Mouse (Mus musculus) right cerebral cortex, postnatal 36 days (tissue): Measurements from ENCODE around the gene Gm44579.
A peak's percentile ranks its signal among the peaks of the same experiment; 100 is the strongest.

Source experiments
- DNase-seq, 2 experiments: peaks; one replicate each; pipeline ENCODE4 v3.0.0; 2022; ENCODE audit warnings: low spot score in 2 of 2, mixed read lengths in 1 of 2

Gm44579 gene

GRCm38 (mm10) chr15:98220877-98221276, at the start of gene Gm44579, which contains the start of gene Olfr287:
Gene Gm44579, minus strand, starts transcription at chr15:98220977.
Gene Olfr287, minus strand, starts transcription at chr15:98221056.
- peak in 1 of 2 experiments; percentile 2 for DNase-seq

- DNase-seq = no peak
Observed at GRCm38 (mm10) chr15:98257776-98258175, 37.0 kb upstream of the Gm44579 start.

GRCm38 (mm10) chr15:98257193-98257592, 36.4 kb upstream of the Gm44579 start, which contains the start of gene H1fnt:
Gene H1fnt, minus strand, starts transcription at chr15:98257293.
- DNase-seq = no peak

GRCm38 (mm10) chr15:98256271-98256670, 35.5 kb upstream of the Gm44579 start:
- DNase-seq = no peak

- DNase-seq = no peak
Observed at GRCm38 (mm10) chr15:98235442-98235841, 14.7 kb upstream of the Gm44579 start.

- no peak for DNase-seq
Observed at GRCm38 (mm10) chr15:98234350-98234749, 13.6 kb upstream of the Gm44579 start, which contains the start of gene Olfr286. Gene Olfr286, minus strand, starts transcription at chr15:98234450.

GRCm38 (mm10) chr15:98226096-98226495, 5.3 kb upstream of the Gm44579 start:
- DNase-seq = no peak

GRCm38 (mm10) chr15:98225610-98226009, 4.8 kb upstream of the Gm44579 start:
- no peak for DNase-seq

GRCm38 (mm10) chr15:98222377-98222776, 1.6 kb upstream of the Gm44579 start:
- no peak for DNase-seq

- no peak for DNase-seq
Observed at GRCm38 (mm10) chr15:98214130-98214529, 6.6 kb downstream of the Gm44579 start.

- no peak for DNase-seq
Observed at GRCm38 (mm10) chr15:98213336-98213870, 7.4 kb downstream of the Gm44579 start.

GRCm38 (mm10) chr15:98209676-98210075, 11.1 kb downstream of the Gm44579 start:
- no peak for DNase-seq

- DNase-seq = no peak
Observed at GRCm38 (mm10) chr15:98195442-98195841, 25.3 kb downstream of the Gm44579 start, which contains the start of gene Olfr288. Gene Olfr288, minus strand, starts transcription at chr15:98195542.

- DNase-seq = no peak
Observed at GRCm38 (mm10) chr15:98184456-98184855, 36.3 kb downstream of the Gm44579 start.

GRCm38 (mm10) chr15:98181856-98182570, 38.8 kb downstream of the Gm44579 start:
- no peak for DNase-seq

GRCm38 (mm10) chr15:98181132-98181711, 39.6 kb downstream of the Gm44579 start:
- DNase-seq = peak; percentile 91 to 97

GRCm38 (mm10) chr15:98180567-98181131, 40.1 kb downstream of the Gm44579 start:
- DNase-seq = no peak

- no peak for DNase-seq
Observed at GRCm38 (mm10) chr15:98177320-98177719, 43.5 kb downstream of the Gm44579 start.

GRCm38 (mm10) chr15:98173821-98174220, 47.0 kb downstream of the Gm44579 start:
- peak; percentile 81 to 89 for DNase-seq

- no peak for DNase-seq
Observed at GRCm38 (mm10) chr15:98172113-98172512, 48.7 kb downstream of the Gm44579 start.

- DNase-seq = no peak
Observed at GRCm38 (mm10) chr15:98170917-98171316, 49.9 kb downstream of the Gm44579 start.

GRCm38 (mm10) chr15:98170365-98170764, 50.4 kb downstream of the Gm44579 start:
- DNase-seq = peak; percentile 63
